Mouse (Mus musculus): Measurements from ENCODE around the gene Nup160. TPM values are rescaled to one million over a fixed set of nuclear protein-coding genes. Genes with fewer than 3 reads are reported as not detected.

Gene Nup160
- 4.9 and 5.2 TPM in 2 replicates for polyA plus RNA-seq (2012; rRNA removed)

DNA sequence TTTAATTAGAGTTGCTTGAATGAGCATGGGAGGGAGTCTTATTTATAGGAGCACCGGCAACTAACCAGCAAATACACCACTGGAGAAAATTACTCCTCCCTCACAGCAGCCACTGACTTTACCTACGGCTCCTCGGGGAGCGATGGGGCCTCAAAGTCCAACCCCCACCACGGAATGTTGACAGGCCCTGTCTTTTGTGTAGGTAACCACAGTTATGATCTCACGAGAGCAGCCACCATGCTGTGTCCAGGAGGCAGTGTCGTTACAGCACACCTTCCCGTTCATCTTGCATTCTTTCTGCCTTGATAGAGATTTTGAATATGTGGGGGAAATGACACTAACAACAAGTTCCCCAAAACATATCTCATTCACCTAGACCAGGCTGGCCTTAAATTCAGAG, at the start of gene Nup160:
Gene Nup160 (plus strand): TSS at position 209 of the 400 bp plus-strand sequence.
- no peak within 1 kb of the TSS for H3K4me3 ChIP-seq (ENCODE audit: insufficient read depth, low read depth, low read length)
- DNase-seq = no peak
- WGBS = 57% methylated on average over 8 of the region's 8 CpGs
- TF ChIP-seq POLR2A (IDR thresholded peaks at IDR 0.05; ENCODE audit: low read depth, low read length) = no peak
- TF ChIP-seq CTCF (conservative IDR thresholded peaks at IDR 0.05; ENCODE audit: insufficient read depth, insufficient read length, low read depth, low read length) = no peak
- H3K4me1 ChIP-seq (ENCODE audit: control insufficient read depth, insufficient read depth, low read length) = 0 out of 2 replicates have a peak, but pooled peaks cover 3% of the 10 kb centered on the region
- no peaks in the 10 kb centered on the region for H3K36me3 ChIP-seq (ENCODE audit: control insufficient read depth, insufficient read depth, low read length)
- H3K27ac ChIP-seq (ENCODE audit: insufficient read depth, low read depth, low read length) = no peak within 1 kb of the TSS
- H3K27me3 ChIP-seq (replicated peaks; ENCODE audit: control insufficient read depth, insufficient read depth, low read length) = no peaks in the 10 kb centered on the region

DNA sequence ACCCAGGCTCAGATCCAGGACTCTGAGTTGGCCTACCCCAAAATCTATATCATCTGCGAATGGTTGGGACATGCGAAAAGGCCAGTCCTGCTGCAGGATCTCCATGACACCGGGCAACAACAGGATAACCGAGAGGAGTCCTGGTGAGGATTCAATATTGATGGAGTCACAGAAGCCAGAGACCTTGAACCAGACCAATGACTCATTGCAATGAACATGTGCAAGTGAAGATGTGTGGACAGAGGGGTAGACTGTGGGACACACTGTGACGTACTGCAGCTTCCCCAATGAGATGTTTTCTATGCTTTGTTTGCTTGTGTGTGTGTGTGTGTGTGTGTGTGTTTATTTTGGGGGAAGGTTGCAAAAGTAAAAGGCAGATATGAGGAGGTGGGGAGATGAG, 48.8 kb upstream of the Nup160 start:
- no peak overlapping the region for H3K4me3 ChIP-seq (ENCODE audit: insufficient read depth, low read depth, low read length)
- H3K36me3 ChIP-seq (ENCODE audit: control insufficient read depth, insufficient read depth, low read length) = no peaks in the 10 kb centered on the region
- DNase-seq = no peak
- no peaks in the 10 kb centered on the region for H3K27me3 ChIP-seq (replicated peaks; ENCODE audit: control insufficient read depth, insufficient read depth, low read length)
- H3K4me1 ChIP-seq (ENCODE audit: control insufficient read depth, insufficient read depth, low read length) = peaks cover 4% of the 10 kb centered on the region; the same call in 1 of the 2 replicates
- TF ChIP-seq POLR2A (IDR thresholded peaks at IDR 0.05; ENCODE audit: low read depth, low read length) = no peak
- no peak for TF ChIP-seq CTCF (conservative IDR thresholded peaks at IDR 0.05; ENCODE audit: insufficient read depth, insufficient read length, low read depth, low read length)
- WGBS = 97% methylated on average over 5 of the region's 5 CpGs
- H3K27ac ChIP-seq (ENCODE audit: insufficient read depth, low read depth, low read length) = no peak overlapping the region

DNA sequence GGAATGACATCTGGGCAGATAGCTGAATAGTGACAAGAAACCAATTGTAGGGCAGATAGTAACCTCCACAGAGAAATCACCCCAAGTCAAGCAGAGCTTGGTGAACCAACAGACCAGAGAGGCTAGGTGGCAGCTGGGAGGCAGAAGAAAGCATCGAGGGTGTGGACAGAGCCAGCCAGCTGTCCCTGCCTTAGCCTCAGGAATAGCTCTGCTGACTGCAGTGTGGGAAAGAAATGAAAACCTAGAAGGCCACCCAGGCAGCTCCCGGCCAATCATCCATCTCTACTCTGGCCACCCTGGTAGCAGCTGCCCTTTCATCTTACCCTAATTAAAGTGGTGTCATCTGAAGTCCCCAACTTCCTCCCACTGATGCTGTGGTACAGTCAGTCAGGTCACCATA, 47.5 kb upstream of the Nup160 start:
- H3K27me3 ChIP-seq (replicated peaks; ENCODE audit: control insufficient read depth, insufficient read depth, low read length) = no peaks in the 10 kb centered on the region
- no peaks in the 10 kb centered on the region; the same call in 1 of the 2 replicates for H3K4me1 ChIP-seq (ENCODE audit: control insufficient read depth, insufficient read depth, low read length)
- TF ChIP-seq POLR2A (IDR thresholded peaks at IDR 0.05; ENCODE audit: low read depth, low read length) = no peak
- no peak for TF ChIP-seq CTCF (conservative IDR thresholded peaks at IDR 0.05; ENCODE audit: insufficient read depth, insufficient read length, low read depth, low read length)
- no peak overlapping the region for H3K4me3 ChIP-seq (ENCODE audit: insufficient read depth, low read depth, low read length)
- H3K27ac ChIP-seq (ENCODE audit: insufficient read depth, low read depth, low read length) = no peak overlapping the region
- H3K36me3 ChIP-seq (ENCODE audit: control insufficient read depth, insufficient read depth, low read length) = no peaks in the 10 kb centered on the region
- DNase-seq = no peak
- 39% methylated on average over 2 of the region's 2 CpGs for WGBS

DNA sequence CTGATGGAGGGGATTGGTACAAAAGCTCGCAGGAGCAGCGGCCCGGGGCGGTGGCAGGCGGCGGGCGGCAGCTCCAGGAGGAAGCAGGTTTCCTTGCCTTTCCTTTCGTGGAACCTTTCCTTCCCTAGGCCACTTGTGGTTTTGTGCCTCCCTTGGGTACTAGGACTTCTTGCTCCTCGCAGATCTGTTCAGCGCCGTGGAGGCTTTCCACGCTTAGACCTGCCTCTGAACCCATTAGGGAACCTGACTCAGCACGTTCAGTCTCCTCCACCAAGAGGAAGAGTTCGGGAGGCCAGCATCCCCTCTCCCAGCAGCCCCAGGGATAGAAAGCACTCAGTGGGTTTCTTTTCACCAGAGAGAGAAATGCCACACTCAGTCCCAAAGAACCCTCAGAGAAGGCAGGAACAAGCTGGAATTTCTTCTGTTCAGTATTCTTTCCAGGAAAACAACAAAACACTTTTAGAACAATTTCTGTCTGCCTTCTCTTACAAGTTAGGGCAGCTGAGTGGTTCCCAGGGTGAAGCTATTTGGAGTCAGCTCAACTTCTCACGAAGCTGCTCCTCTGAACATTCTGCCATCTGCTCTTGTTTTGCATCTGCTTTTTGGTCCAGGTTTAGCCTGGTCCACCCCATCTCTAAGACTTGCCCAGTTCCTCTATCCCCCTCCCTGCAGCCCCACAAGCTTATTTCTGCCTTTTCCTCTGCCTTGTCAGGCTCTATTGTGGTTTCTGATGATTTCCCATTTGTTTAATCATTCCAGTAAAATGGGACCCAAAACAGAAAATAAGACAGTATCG, 44.9 kb upstream of the Nup160 start:
- no peak for DNase-seq
- Histone ChIP-seq H3K4me1 (ENCODE audit: control insufficient read depth, insufficient read depth, low read length) (no peaks in the 10 kb centered on the region), H3K27ac (ENCODE audit: insufficient read depth, low read depth, low read length) (no peak overlapping the region), H3K27me3 (replicated peaks; ENCODE audit: control insufficient read depth, insufficient read depth, low read length) (no peaks in the 10 kb centered on the region), H3K4me3 (ENCODE audit: insufficient read depth, low read depth, low read length) (no peak overlapping the region), H3K36me3 (ENCODE audit: control insufficient read depth, insufficient read depth, low read length) (no peaks in the 10 kb centered on the region)
- TF ChIP-seq POLR2A (IDR thresholded peaks at IDR 0.05; ENCODE audit: low read depth, low read length) (no peak), CTCF (conservative IDR thresholded peaks at IDR 0.05; ENCODE audit: insufficient read depth, insufficient read length, low read depth, low read length) (no peak)
- 78% methylated on average over 16 of the region's 16 CpGs for WGBS

DNA sequence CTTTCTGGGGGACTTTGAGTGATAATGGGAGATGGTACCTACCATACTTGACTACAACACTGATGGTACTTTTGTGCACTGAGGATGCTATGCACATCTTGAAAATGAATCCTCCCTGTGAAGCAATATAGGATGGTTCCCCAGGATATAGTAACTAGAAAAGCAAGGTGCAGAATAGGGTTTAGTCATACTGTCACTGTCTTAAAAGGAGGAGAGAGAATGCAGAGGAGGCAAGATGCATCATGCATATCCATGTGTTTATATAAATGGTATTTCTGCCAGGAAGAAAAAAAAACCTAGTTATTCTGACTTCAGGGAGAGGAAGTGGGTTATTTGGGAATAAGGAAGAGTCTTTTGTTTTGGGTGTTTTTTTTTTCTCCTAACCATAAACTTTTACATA, 42.3 kb upstream of the Nup160 start:
- Histone ChIP-seq H3K4me1 (ENCODE audit: control insufficient read depth, insufficient read depth, low read length) (no peaks in the 10 kb centered on the region), H3K27ac (ENCODE audit: insufficient read depth, low read depth, low read length) (no peak overlapping the region), H3K36me3 (ENCODE audit: control insufficient read depth, insufficient read depth, low read length) (no peaks in the 10 kb centered on the region), H3K4me3 (ENCODE audit: insufficient read depth, low read depth, low read length) (no peak overlapping the region), H3K27me3 (replicated peaks; ENCODE audit: control insufficient read depth, insufficient read depth, low read length) (no peaks in the 10 kb centered on the region)
- TF ChIP-seq POLR2A (IDR thresholded peaks at IDR 0.05; ENCODE audit: low read depth, low read length) = no peak
- TF ChIP-seq CTCF (conservative IDR thresholded peaks at IDR 0.05; ENCODE audit: insufficient read depth, insufficient read length, low read depth, low read length) = no peak
- no peak for DNase-seq

DNA sequence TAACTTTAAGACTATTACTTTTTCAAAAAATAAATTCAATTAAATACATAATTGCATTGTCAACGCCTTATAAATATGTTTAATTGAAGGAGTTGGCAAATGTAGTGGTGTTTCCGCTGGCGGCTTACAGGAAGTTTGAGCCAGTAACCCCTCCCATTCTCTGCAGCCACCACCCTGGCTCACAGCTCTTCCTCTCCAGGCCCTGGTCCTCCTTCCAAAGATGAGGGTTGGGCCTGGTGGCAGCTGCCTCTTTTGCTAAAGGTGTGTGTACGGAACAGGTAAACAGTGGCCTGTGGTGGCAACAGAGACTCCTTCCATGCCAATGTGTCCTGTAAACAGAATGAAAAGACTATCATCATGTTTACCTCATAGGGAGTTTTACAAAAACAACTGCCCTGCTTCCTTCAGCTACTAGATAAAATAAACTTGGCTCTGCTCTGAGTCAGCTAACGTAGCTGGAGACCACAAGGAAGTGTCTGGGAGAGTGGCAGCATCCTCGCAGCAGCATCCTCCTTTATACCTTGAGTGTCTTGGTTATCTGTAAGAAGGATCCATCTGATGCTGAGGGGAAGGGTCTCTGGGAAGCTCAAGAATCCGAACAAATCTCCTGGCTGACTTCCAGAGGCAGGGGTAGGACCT, 41.8 kb upstream of the Nup160 start:
- peak; percentile 13 for DNase-seq
- TF ChIP-seq CTCF (conservative IDR thresholded peaks at IDR 0.05; ENCODE audit: insufficient read depth, insufficient read length, low read depth, low read length) (no peak), POLR2A (IDR thresholded peaks at IDR 0.05; ENCODE audit: low read depth, low read length) (no peak)
- Histone ChIP-seq H3K27ac (ENCODE audit: insufficient read depth, low read depth, low read length) (no peak overlapping the region), H3K27me3 (replicated peaks; ENCODE audit: control insufficient read depth, insufficient read depth, low read length) (no peaks in the 10 kb centered on the region), H3K4me3 (ENCODE audit: insufficient read depth, low read depth, low read length) (no peak overlapping the region), H3K36me3 (ENCODE audit: control insufficient read depth, insufficient read depth, low read length) (no peaks in the 10 kb centered on the region), H3K4me1 (ENCODE audit: control insufficient read depth, insufficient read depth, low read length) (peaks cover 1% of the 10 kb centered on the region; the same call in 1 of the 2 replicates)
- WGBS = 68% methylated on average over 7 of the region's 7 CpGs

DNA sequence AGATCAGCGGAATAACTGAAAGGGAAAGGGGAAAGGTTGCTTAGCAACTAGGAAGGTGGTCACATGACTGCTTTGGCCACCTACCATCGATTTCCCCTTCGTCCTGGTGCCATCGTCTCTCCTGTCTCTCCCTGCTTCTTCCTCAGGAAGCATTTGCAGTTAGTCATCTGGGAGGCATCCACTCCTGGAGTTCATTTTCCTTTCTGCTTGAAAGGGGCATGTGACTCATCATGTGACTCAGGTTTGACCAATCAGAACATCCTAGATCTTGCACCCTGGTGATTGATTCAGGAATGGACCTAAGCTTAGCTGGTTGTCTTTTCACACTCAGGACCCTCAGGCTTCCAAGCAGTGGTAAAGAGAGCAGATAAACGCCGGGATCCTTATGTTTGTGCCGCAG, 40.2 kb upstream of the Nup160 start:
- 85% methylated on average over 7 of the region's 7 CpGs for whole genome bisulfite sequencing

More for the DNA sequence above, 40.2 kb upstream of the Nup160 start:
- H3K4me3 ChIP-seq (ENCODE audit: insufficient read depth, low read depth, low read length) = no peak overlapping the region
- H3K27me3 ChIP-seq (replicated peaks; ENCODE audit: control insufficient read depth, insufficient read depth, low read length) = no peaks in the 10 kb centered on the region
- TF ChIP-seq CTCF (conservative IDR thresholded peaks at IDR 0.05; ENCODE audit: insufficient read depth, insufficient read length, low read depth, low read length) (no peak), POLR2A (IDR thresholded peaks at IDR 0.05; ENCODE audit: low read depth, low read length) (no peak)
- no peak for DNase-seq
- no peaks in the 10 kb centered on the region for H3K36me3 ChIP-seq (ENCODE audit: control insufficient read depth, insufficient read depth, low read length)
- peaks cover 3% of the 10 kb centered on the region; the same call in 1 of the 2 replicates for H3K4me1 ChIP-seq (ENCODE audit: control insufficient read depth, insufficient read depth, low read length)
- no peak overlapping the region for H3K27ac ChIP-seq (ENCODE audit: insufficient read depth, low read depth, low read length)
